Mouse (Mus musculus) heart, postnatal 0 days (tissue): ENCODE data around the gene Sox6. TPM values are rescaled to one million over a fixed set of nuclear protein-coding genes. Genes with fewer than 3 reads are reported as not detected.

Source experiments
- ATAC-seq: fragments of 200-750 bp; cut with Nextera tagmentation; 2 replicates; pipeline ENCODE4 v1.8.0; 2017; ENCODE audit warnings: low read depth, moderate number of reproducible peaks, moderate library complexity; ENCODE audit not compliant: insufficient read depth
- DNase-seq: peaks from one replicate; pipeline ENCODE4 v3.0.0-alpha.2; 2016; ENCODE audit warnings: low spot score
- H3K27ac ChIP-seq: fragments of 300-500 bp; sonication (generic); 2 replicates; pipeline ENCODE4 v1.5.1; 2014; ENCODE audit warnings: low read depth, mild to moderate bottlenecking
- H3K27me3 ChIP-seq: fragments of 300-500 bp; sonication (generic); 2 replicates; pipeline ENCODE4 v1.6.1; 2014; ENCODE audit warnings: low read length, mixed read lengths; ENCODE audit not compliant: control insufficient read depth, insufficient read depth
- H3K36me3 ChIP-seq: fragments of 300-500 bp; sonication (generic); replicated peaks from 2 replicates; pipeline ENCODE4 v1.6.1; 2014; ENCODE audit warnings: low read length, mixed read lengths; ENCODE audit not compliant: control insufficient read depth, insufficient read depth
- H3K4me1 ChIP-seq: fragments of 300-500 bp; sonication (generic); 2 replicates; pipeline ENCODE4 v1.6.1; 2014; ENCODE audit warnings: antibody characterized with exemption; ENCODE audit not compliant: control insufficient read depth, insufficient read depth
- H3K4me2 ChIP-seq: fragments of 300-500 bp; sonication (generic); 2 replicates; pipeline ENCODE4 v1.6.1; 2014; ENCODE audit warnings: low read depth, mild to moderate bottlenecking, low read length, moderate library complexity
- H3K4me3 ChIP-seq: fragments of 300-500 bp; sonication (generic); 2 replicates; pipeline ENCODE4 v1.5.1; 2014; ENCODE audit warnings: low read depth, low read length
- H3K9ac ChIP-seq: fragments of 300-500 bp; sonication (generic); replicated peaks from 2 replicates; pipeline ENCODE4 v1.6.1; 2014; ENCODE audit warnings: low read depth, low read length, mixed read lengths
- H3K9me3 ChIP-seq: fragments of 300-500 bp; sonication (generic); replicated peaks from 2 replicates; pipeline ENCODE4 v1.6.1; 2016; ENCODE audit warnings: low read length; ENCODE audit not compliant: control insufficient read depth
- CTCF ChIP-seq: IDR thresholded peaks from 2 replicates; pipeline ENCODE4 v1.5.1; 2016; ENCODE audit warnings: antibody characterized with exemption, control low read depth, low read depth
- EP300 ChIP-seq: IDR thresholded peaks from 2 replicates; pipeline ENCODE4 v1.6.1; 2016; ENCODE audit warnings: antibody characterized with exemption, low read depth
- WGBS: fragments of 180-500 bp; shearing (Covaris S2); extraction: QIAGEN DNeasy Blood & Tissue Kit; methylation state at CpG from one replicate; pipeline ENCODE4 v1.1.7; 2014; 5-methylcytosine and 5-hydroxymethylcytosine counted together
- polyA plus RNA-seq: library from polyadenylated mRNA; unstranded; fragments of >200 nt; fragmentation: Nextera tagmentation; extraction: Ambion mirVana; gene quantifications from 2 replicates; pipeline ENCODE4 v1.2.1, GENCODE M21; 2015
- total RNA-seq: library from RNA; depleted of rRNA; stranded (reverse); fragments of >200 nt; gene quantifications from 2 replicates; pipeline ENCODE4 v1.2.3, GENCODE M21; 2014; ENCODE audit warnings: low replicate concordance

The Sox6 gene
- total and polyA plus RNA-seq, 2 experiments from 2014 or later: 23.4 to 68.5 TPM

DNA sequence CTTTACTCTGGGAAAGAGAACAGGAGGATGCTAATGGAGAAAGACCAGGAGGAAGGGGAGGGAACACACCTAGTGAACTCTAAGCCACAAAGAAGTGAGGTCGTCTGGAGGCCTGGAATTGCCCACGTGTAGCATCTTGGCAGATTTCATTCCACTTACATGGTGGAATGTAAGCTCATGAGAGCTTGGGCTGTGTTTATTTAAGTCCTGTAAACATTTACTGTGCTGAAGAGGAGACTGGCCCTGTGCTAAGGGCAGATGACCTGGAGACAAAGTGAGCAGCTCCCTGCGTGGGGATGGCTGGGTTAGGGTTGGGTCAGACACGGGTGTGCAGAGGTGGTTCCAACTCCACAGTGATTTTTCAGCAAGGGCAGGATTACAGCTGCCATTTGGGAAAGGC lies 576.3 kb downstream of the Sox6 start:
- Histone ChIP-seq H3K4me3 (no peak overlapping the region), H3K9ac (no peak overlapping the region), H3K27me3 (no peaks in the 10 kb centered on the region), H3K4me2 (no peak overlapping the region), H3K36me3 (no peaks in the 10 kb centered on the region), H3K4me1 (peaks cover 9% of the 10 kb centered on the region), H3K27ac (no peak overlapping the region), H3K9me3 (no peaks in the 10 kb centered on the region)
- no peak for DNase-seq
- 42% methylated on average over 4 of the region's 4 CpGs for WGBS
- no peak for ATAC-seq
- no peak for TF ChIP-seq EP300
- TF ChIP-seq CTCF: no peak

DNA sequence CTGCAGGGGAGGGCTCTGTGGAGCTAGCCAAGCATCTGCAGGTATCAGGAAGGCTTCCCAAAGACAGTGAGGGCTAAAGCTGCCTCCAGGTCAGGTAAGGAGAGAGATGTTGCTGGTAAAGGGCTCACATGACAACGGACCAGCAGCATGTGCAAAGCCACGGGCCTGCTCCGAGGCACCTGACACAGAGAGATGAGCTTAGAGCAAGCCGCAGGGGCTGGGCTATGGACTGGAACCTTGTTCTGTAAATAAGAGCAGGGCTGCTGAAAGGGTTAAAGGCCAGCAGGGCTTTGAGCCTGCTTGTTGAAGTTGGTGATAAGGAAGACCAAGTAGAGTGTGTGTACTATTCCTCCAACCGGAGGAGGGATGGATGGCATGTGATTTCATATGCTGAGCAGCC lies 583.6 kb downstream of the Sox6 start:
- DNase-seq: no peak
- ATAC-seq: no peak
- no peak overlapping the region for H3K4me2 ChIP-seq
- H3K4me3 ChIP-seq: no peak overlapping the region
- WGBS: 69% methylated on average over 5 of the region's 5 CpGs
- TF ChIP-seq EP300 (no peak), CTCF (no peak)
- no peaks in the 10 kb centered on the region for H3K36me3 ChIP-seq
- no peaks in the 10 kb centered on the region for H3K9me3 ChIP-seq
- no peaks in the 10 kb centered on the region for H3K27me3 ChIP-seq
- no peak overlapping the region for H3K9ac ChIP-seq
- no peak overlapping the region for H3K27ac ChIP-seq
- H3K4me1 ChIP-seq: peaks cover 7% of the 10 kb centered on the region

DNA sequence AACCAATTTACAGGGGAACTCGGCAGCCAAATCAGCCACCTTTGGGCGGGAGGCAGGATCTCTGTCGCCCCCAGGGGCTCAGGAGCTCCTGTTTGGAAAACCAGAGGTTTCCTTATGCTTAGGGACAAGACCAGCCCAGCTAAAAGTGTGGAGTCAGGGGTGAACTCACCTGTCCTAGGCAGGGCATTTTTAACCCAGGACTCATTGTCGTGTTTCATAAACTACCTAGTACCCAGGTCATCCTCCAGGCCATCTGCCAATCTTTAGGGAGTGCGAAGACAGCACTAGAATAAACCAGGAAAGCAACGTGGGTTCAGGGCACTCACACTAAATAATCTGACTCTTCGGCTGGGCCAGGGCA lies 584.9 kb downstream of the Sox6 start:
- H3K36me3 ChIP-seq: no peaks in the 10 kb centered on the region
- no peak overlapping the region for H3K4me3 ChIP-seq
- H3K9ac ChIP-seq: no peak overlapping the region
- H3K9me3 ChIP-seq: no peaks in the 10 kb centered on the region
- DNase-seq (no peak), ATAC-seq (no peak)
- TF ChIP-seq EP300 (no peak), CTCF (no peak)
- peaks cover 7% of the 10 kb centered on the region for H3K4me1 ChIP-seq
- H3K4me2 ChIP-seq: 0 out of 2 replicates have a peak overlapping the region, but pooled peaks have one; percentile 12
- WGBS: 65% methylated on average over 7 of the region's 7 CpGs
- no peaks in the 10 kb centered on the region for H3K27me3 ChIP-seq
- no peak overlapping the region for H3K27ac ChIP-seq

DNA sequence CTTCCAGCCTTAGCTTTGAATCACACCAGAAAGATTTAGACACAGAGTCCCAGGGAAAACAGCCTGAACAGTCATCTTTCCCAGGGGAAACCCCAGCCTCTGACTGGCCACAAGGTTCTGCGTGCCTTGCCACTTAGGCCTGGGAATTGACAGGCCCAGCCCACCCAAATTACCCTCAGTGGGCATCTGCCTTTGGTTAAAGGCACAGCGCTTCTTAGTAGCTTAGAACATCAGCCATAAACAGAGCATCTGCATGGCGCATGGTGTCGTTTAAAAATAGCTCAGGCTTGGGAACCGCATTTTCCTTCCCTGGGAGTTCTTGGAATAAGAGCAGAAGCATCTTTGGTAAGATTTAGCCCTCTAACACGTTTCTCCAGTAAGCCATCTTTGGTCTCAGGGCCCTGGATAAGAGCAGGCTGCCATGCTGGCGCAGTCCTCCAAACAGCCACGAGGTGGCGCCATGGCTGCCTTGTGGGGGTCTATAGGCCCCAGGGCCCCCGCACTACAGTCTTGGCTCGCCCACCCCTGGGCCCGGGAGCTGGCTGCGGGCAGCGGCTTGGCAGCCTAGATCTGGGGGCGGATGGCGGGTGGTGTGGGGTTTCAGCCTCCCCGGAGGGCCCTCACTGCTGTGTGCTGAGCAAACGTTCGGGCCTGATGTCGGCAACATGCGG lies 585.4 kb downstream of the Sox6 start:
- no peak for DNase-seq
- no peak overlapping the region for H3K9ac ChIP-seq
- no peak overlapping the region for H3K27ac ChIP-seq

DNA sequence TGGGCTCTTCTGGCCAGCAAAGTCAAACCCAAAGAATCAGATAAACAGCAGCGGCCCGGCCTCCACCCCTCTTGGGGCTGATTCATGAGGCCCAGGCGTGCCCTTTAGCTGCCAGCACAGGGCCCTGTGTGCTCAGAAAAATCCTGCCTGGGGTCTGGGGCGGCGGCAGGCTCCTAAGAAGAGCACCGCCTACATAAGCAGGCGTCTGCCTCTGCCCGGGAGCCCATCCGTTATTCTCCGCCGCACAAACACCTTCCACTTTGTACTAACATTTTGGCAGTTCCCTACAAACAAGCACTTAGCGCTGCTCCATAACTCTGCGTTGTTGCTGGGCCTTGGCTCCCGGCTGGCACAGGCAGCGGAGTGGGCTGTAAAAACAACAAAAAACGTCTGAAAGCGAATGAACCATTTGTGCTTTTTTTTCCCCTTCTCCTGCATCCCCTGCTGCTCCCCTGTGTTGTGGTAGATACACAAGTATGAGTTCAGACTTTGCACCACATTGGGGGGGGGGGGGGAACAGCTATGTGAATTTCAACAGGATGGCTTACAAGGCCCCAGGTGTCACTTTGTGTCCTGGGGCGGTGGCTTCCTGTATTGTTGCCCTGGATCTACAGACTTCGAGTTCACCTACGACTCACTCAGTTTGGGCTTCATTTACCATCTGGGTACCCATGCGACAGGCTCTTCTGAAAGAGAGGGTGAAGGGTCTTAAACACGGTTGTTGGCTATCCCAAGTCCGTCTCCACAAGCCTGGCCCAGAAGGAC lies 588.0 kb downstream of the Sox6 start:
- Histone ChIP-seq H3K4me3 (no peak overlapping the region), H3K4me2 (no peak overlapping the region), H3K27me3 (no peaks in the 10 kb centered on the region), H3K36me3 (no peaks in the 10 kb centered on the region), H3K27ac (no peak overlapping the region), H3K9ac (0 out of 2 replicates have a peak overlapping the region, but pooled peaks have one; percentile 15), H3K4me1 (peaks cover 7% of the 10 kb centered on the region), H3K9me3 (no peaks in the 10 kb centered on the region)
- ATAC-seq (no peak), DNase-seq (no peak)
- WGBS: 55% methylated on average over 23 of the region's 23 CpGs
- no peak for TF ChIP-seq EP300
- no peak for TF ChIP-seq CTCF

More for the DNA sequence above, 585.4 kb downstream of the Sox6 start:
- WGBS: 27% methylated on average over 21 of the region's 21 CpGs
- Histone ChIP-seq H3K4me3 (no peak overlapping the region), H3K36me3 (no peaks in the 10 kb centered on the region), H3K4me2 (0 out of 2 replicates have a peak overlapping the region, but pooled peaks have one; percentile 12), H3K4me1 (peaks cover 7% of the 10 kb centered on the region), H3K27me3 (no peaks in the 10 kb centered on the region), H3K9me3 (no peaks in the 10 kb centered on the region)
- peak; percentile 74 for ATAC-seq
- TF ChIP-seq EP300: no peak
- TF ChIP-seq CTCF: peak; percentile 60
